Mouse (Mus musculus) liver, adult 2 months (tissue): ENCODE measurements around the gene Tcl1.
"Not testable (repeated sequence)": the region's sequence is repeated elsewhere in the genome, so short reads cannot be mapped to it uniquely, and the experiment has no call there.

Experiments
- CTCF ChIP-seq: fragments of 200-500 bp; IDR thresholded peaks from 2 replicates; pipeline ENCODE4 v1.5.1; 2011; ENCODE audit warnings: low read depth, low read length, control low read depth
- POLR2A ChIP-seq: fragments of 200-500 bp; IDR thresholded peaks from 2 replicates; pipeline ENCODE4 v1.6.1; 2011; ENCODE audit warnings: low read length, control low read depth; ENCODE audit not compliant: insufficient read depth; ENCODE audit errors: extremely low read depth

DNA sequence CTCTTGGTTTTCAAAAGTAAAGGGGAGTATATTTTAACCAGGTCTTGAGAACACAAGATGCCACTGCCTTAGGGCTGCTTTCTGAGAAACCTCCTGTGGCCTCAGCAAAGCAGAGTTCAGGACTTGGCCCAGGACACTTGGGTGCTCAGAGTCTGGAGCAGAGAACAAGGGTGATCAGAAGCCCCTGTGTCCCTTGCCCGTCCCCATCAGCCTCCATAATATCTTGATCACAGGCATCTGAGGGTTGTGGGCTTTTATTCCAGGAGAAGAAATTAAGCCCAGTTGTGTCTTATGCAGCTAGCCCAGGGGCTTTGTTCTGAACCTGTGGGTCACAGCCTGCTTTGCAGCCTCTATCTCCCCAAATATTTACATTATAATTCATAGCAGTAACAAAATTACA, 20.9 kb downstream of the Tcl1 start, which contains the start of gene Tcl1b4:
- TF ChIP-seq POLR2A, CTCF: not testable (repeated sequence)
